Mouse (Mus musculus): Measurements from ENCODE around the gene Tars2. TPM values are rescaled to one million over a fixed set of nuclear protein-coding genes. Genes with fewer than 3 reads are reported as not detected.
"Not testable (repeated sequence)": the region's sequence is repeated elsewhere in the genome, so short reads cannot be mapped to it uniquely, and the experiment has no call there.

Tars2 gene
- 32.5 and 37.6 TPM in 2 replicates for polyA plus RNA-seq (2012; rRNA removed)

- no peak for DNase-seq (ENCODE audit: low spot score)
These were observed at the start of gene Tars2 for GRCm38 (mm10) chr3:95760106-95760505. Gene Tars2, minus strand, starts transcription at chr3:95760206.

- DNase-seq (ENCODE audit: low spot score), result no peak
These were observed 48.4 kb upstream of the Tars2 start for GRCm38 (mm10) chr3:95808384-95808783.

- not testable (repeated sequence) for DNase-seq (ENCODE audit: low spot score)
These were observed 47.6 kb upstream of the Tars2 start for GRCm38 (mm10) chr3:95807630-95808029.

- DNase-seq (ENCODE audit: low spot score), result no peak
These were observed 46.7 kb upstream of the Tars2 start for GRCm38 (mm10) chr3:95806677-95807076.

- DNase-seq (ENCODE audit: low spot score), result no peak
These were observed 43.8 kb upstream of the Tars2 start for GRCm38 (mm10) chr3:95803851-95804250.

- DNase-seq (ENCODE audit: low spot score), result no peak
These were observed 38.8 kb upstream of the Tars2 start for GRCm38 (mm10) chr3:95798756-95799155.

GRCm38 (mm10) chr3:95794299-95794698, 34.3 kb upstream of the Tars2 start:
- DNase-seq (ENCODE audit: low spot score), result no peak

GRCm38 (mm10) chr3:95793662-95794061, 33.7 kb upstream of the Tars2 start:
- DNase-seq (ENCODE audit: low spot score), result no peak

GRCm38 (mm10) chr3:95785501-95785900, 25.5 kb upstream of the Tars2 start:
- DNase-seq (ENCODE audit: low spot score), result no peak

GRCm38 (mm10) chr3:95771985-95772384, 12.0 kb upstream of the Tars2 start:
- DNase-seq (ENCODE audit: low spot score), result no peak

GRCm38 (mm10) chr3:95765534-95765933, 5.5 kb upstream of the Tars2 start:
- DNase-seq (ENCODE audit: low spot score), result no peak

GRCm38 (mm10) chr3:95763811-95764210, 3.8 kb upstream of the Tars2 start:
- DNase-seq (ENCODE audit: low spot score), result no peak

- no peak for DNase-seq (ENCODE audit: low spot score)
These were observed 3.0 kb upstream of the Tars2 start for GRCm38 (mm10) chr3:95762961-95763360.

- no peak for DNase-seq (ENCODE audit: low spot score)
These were observed 1.8 kb upstream of the Tars2 start for GRCm38 (mm10) chr3:95761771-95762170.

- no peak for DNase-seq (ENCODE audit: low spot score)
These were observed 650 bp upstream of the Tars2 start for GRCm38 (mm10) chr3:95760656-95761055.

- DNase-seq (ENCODE audit: low spot score), result no peak
These were observed 1.4 kb downstream of the Tars2 start for GRCm38 (mm10) chr3:95758467-95759218.

- no peak for DNase-seq (ENCODE audit: low spot score)
These were observed 3.2 kb downstream of the Tars2 start for GRCm38 (mm10) chr3:95756808-95757207.

GRCm38 (mm10) chr3:95754345-95755206, 5.4 kb downstream of the Tars2 start:
- DNase-seq (ENCODE audit: low spot score), result peak; percentile 80

- no peak for DNase-seq (ENCODE audit: low spot score)
These were observed 7.1 kb downstream of the Tars2 start for GRCm38 (mm10) chr3:95752935-95753334.

- no peak for DNase-seq (ENCODE audit: low spot score)
These were observed 19.6 kb downstream of the Tars2 start for GRCm38 (mm10) chr3:95740406-95740805.

GRCm38 (mm10) chr3:95739353-95740104, 20.5 kb downstream of the Tars2 start, which contains the start of gene Ecm1:
Gene Ecm1, minus strand, starts transcription at chr3:95739569.
- peak; percentile 43 for DNase-seq (ENCODE audit: low spot score)

GRCm38 (mm10) chr3:95735071-95735670, 24.8 kb downstream of the Tars2 start:
- DNase-seq (ENCODE audit: low spot score), result no peak
